Mouse (Mus musculus): ENCODE results near the gene Flvcr2. TPM values are rescaled to one million over a fixed set of nuclear protein-coding genes. Genes with fewer than 3 reads are reported as not detected.

Flvcr2 gene
- polyA plus RNA-seq, 1 experiment: 0.47 TPM

GRCm38 (mm10) chr12:85781606-85782005 lies 35.3 kb downstream of the Flvcr2 start:
- DNase-seq: no peak
- Histone ChIP-seq H3K36me3 (ENCODE audit: control insufficient read depth, insufficient read depth, low read length) (no peaks in the 10 kb centered on the region), H3K4me1 (replicated peaks; ENCODE audit: control insufficient read depth, insufficient read depth, low read length) (no peaks in the 10 kb centered on the region), H3K27ac (ENCODE audit: control insufficient read depth, insufficient read depth, low read length) (no peak overlapping the region), H3K27me3 (ENCODE audit: control insufficient read depth, insufficient read depth, low read length) (no peaks in the 10 kb centered on the region), H3K4me3 (ENCODE audit: control insufficient read depth, insufficient read depth, low read length) (no peak overlapping the region)
- WGBS: 85% methylated on average over 3 of the region's 3 CpGs
- TF ChIP-seq POLR2A (IDR thresholded peaks at IDR 0.05; ENCODE audit: control insufficient read depth, extremely low read depth, insufficient read depth, low read length, poor library complexity) (no peak), CTCF (IDR thresholded peaks at IDR 0.05; ENCODE audit: borderline replicate concordance, control insufficient read depth, extremely low read depth, insufficient read depth, low read length, poor library complexity) (no peak)

GRCm38 (mm10) chr12:85784916-85785815 lies 38.8 kb downstream of the Flvcr2 start:
- Histone ChIP-seq H3K4me1 (replicated peaks; ENCODE audit: control insufficient read depth, insufficient read depth, low read length) (no peaks in the 10 kb centered on the region), H3K27ac (ENCODE audit: control insufficient read depth, insufficient read depth, low read length) (no peak overlapping the region), H3K36me3 (ENCODE audit: control insufficient read depth, insufficient read depth, low read length) (no peaks in the 10 kb centered on the region), H3K4me3 (ENCODE audit: control insufficient read depth, insufficient read depth, low read length) (no peak overlapping the region), H3K27me3 (ENCODE audit: control insufficient read depth, insufficient read depth, low read length) (no peaks in the 10 kb centered on the region)
- DNase-seq: no peak
- TF ChIP-seq POLR2A (IDR thresholded peaks at IDR 0.05; ENCODE audit: control insufficient read depth, extremely low read depth, insufficient read depth, low read length, poor library complexity) (no peak), CTCF (IDR thresholded peaks at IDR 0.05; ENCODE audit: borderline replicate concordance, control insufficient read depth, extremely low read depth, insufficient read depth, low read length, poor library complexity) (no peak)
- 75% methylated on average over 19 of the region's 19 CpGs for WGBS

GRCm38 (mm10) chr12:85792158-85792557 lies 45.8 kb downstream of the Flvcr2 start:
- Histone ChIP-seq H3K36me3 (ENCODE audit: control insufficient read depth, insufficient read depth, low read length) (no peaks in the 10 kb centered on the region), H3K27ac (ENCODE audit: control insufficient read depth, insufficient read depth, low read length) (no peak overlapping the region)

GRCm38 (mm10) chr12:85792821-85793346 lies 46.5 kb downstream of the Flvcr2 start:
- Histone ChIP-seq H3K4me3 (ENCODE audit: control insufficient read depth, insufficient read depth, low read length) (no peak overlapping the region), H3K27me3 (ENCODE audit: control insufficient read depth, insufficient read depth, low read length) (no peaks in the 10 kb centered on the region), H3K27ac (ENCODE audit: control insufficient read depth, insufficient read depth, low read length) (no peak overlapping the region), H3K36me3 (ENCODE audit: control insufficient read depth, insufficient read depth, low read length) (no peaks in the 10 kb centered on the region), H3K4me1 (replicated peaks; ENCODE audit: control insufficient read depth, insufficient read depth, low read length) (no peaks in the 10 kb centered on the region)
- TF ChIP-seq POLR2A (IDR thresholded peaks at IDR 0.05; ENCODE audit: control insufficient read depth, extremely low read depth, insufficient read depth, low read length, poor library complexity) (no peak), CTCF (IDR thresholded peaks at IDR 0.05; ENCODE audit: borderline replicate concordance, control insufficient read depth, extremely low read depth, insufficient read depth, low read length, poor library complexity) (no peak)
- 81% methylated on average over 6 of the region's 6 CpGs for WGBS
- DNase-seq: no peak

More at GRCm38 (mm10) chr12:85792158-85792557, 45.8 kb downstream of the Flvcr2 start:
- WGBS: 93% methylated on average over 4 of the region's 4 CpGs
- no peak overlapping the region for H3K4me3 ChIP-seq (ENCODE audit: control insufficient read depth, insufficient read depth, low read length)
- H3K4me1 ChIP-seq (replicated peaks; ENCODE audit: control insufficient read depth, insufficient read depth, low read length): no peaks in the 10 kb centered on the region
- no peak for DNase-seq
- no peaks in the 10 kb centered on the region for H3K27me3 ChIP-seq (ENCODE audit: control insufficient read depth, insufficient read depth, low read length)
- no peak for TF ChIP-seq CTCF (IDR thresholded peaks at IDR 0.05; ENCODE audit: borderline replicate concordance, control insufficient read depth, extremely low read depth, insufficient read depth, low read length, poor library complexity)

- Histone ChIP-seq H3K27me3 (ENCODE audit: control insufficient read depth, insufficient read depth, low read length) (no peaks in the 10 kb centered on the region), H3K4me1 (replicated peaks; ENCODE audit: control insufficient read depth, insufficient read depth, low read length) (no peaks in the 10 kb centered on the region), H3K36me3 (ENCODE audit: control insufficient read depth, insufficient read depth, low read length) (no peaks in the 10 kb centered on the region), H3K27ac (ENCODE audit: control insufficient read depth, insufficient read depth, low read length) (no peak overlapping the region), H3K4me3 (ENCODE audit: control insufficient read depth, insufficient read depth, low read length) (no peak overlapping the region)
- TF ChIP-seq CTCF (IDR thresholded peaks at IDR 0.05; ENCODE audit: borderline replicate concordance, control insufficient read depth, extremely low read depth, insufficient read depth, low read length, poor library complexity) (no peak), POLR2A (IDR thresholded peaks at IDR 0.05; ENCODE audit: control insufficient read depth, extremely low read depth, insufficient read depth, low read length, poor library complexity) (no peak)
- WGBS: 93% methylated on average over 2 of the region's 2 CpGs
- no peak for DNase-seq
Measured at GRCm38 (mm10) chr12:85794094-85794493, 47.8 kb downstream of the Flvcr2 start.

GRCm38 (mm10) chr12:85795551-85795950 lies 49.2 kb downstream of the Flvcr2 start:
- Histone ChIP-seq H3K27ac (ENCODE audit: control insufficient read depth, insufficient read depth, low read length) (no peak overlapping the region), H3K4me1 (replicated peaks; ENCODE audit: control insufficient read depth, insufficient read depth, low read length) (no peaks in the 10 kb centered on the region), H3K27me3 (ENCODE audit: control insufficient read depth, insufficient read depth, low read length) (no peaks in the 10 kb centered on the region), H3K4me3 (ENCODE audit: control insufficient read depth, insufficient read depth, low read length) (no peak overlapping the region), H3K36me3 (ENCODE audit: control insufficient read depth, insufficient read depth, low read length) (no peaks in the 10 kb centered on the region)
- no peak for DNase-seq
- WGBS: 55% methylated on average over 1 of the region's 1 CpGs
- TF ChIP-seq POLR2A (IDR thresholded peaks at IDR 0.05; ENCODE audit: control insufficient read depth, extremely low read depth, insufficient read depth, low read length, poor library complexity) (no peak), CTCF (IDR thresholded peaks at IDR 0.05; ENCODE audit: borderline replicate concordance, control insufficient read depth, extremely low read depth, insufficient read depth, low read length, poor library complexity) (no peak)

All from thymus, adult 2 months (tissue).